Mouse (Mus musculus) bone marrow macrophage, adult 2 months (primary cell): ENCODE measurements around the gene Vmn1r55. TPM values are rescaled to one million over a fixed set of nuclear protein-coding genes. Genes with fewer than 3 reads are reported as not detected.

Source experiments
- H3K27ac ChIP-seq: 2 replicates; pipeline ENCODE4 v1.5.1; 2012; ENCODE audit warnings: low read depth, low read length; ENCODE audit not compliant: insufficient read depth
- H3K4me1 ChIP-seq: 2 replicates; pipeline ENCODE4 v1.6.1; 2012; ENCODE audit warnings: low read length; ENCODE audit not compliant: control insufficient read depth, insufficient read depth
- H3K4me3 ChIP-seq: 2 replicates; pipeline ENCODE4 v1.5.1; 2012; ENCODE audit warnings: mild to moderate bottlenecking, low read length, moderate library complexity; ENCODE audit not compliant: insufficient read depth
- CTCF ChIP-seq: IDR thresholded peaks from 2 replicates; pipeline ENCODE4 v1.5.1; 2012; ENCODE audit warnings: low read depth, mild to moderate bottlenecking, low read length, moderate library complexity
- POLR2A ChIP-seq: IDR thresholded peaks from 2 replicates; pipeline ENCODE4 v1.6.1; 2012; ENCODE audit warnings: mild to moderate bottlenecking, low read depth, low read length, borderline replicate concordance
- polyA plus RNA-seq: library from polyadenylated mRNA; stranded (reverse); fragments of >200 nt; gene quantifications from 2 replicates; pipeline ENCODE4 v1.2.4, GENCODE M21; 2012; ENCODE audit not compliant: missing spikeins, insufficient read depth, insufficient read length

The Vmn1r55 gene
- polyA plus RNA-seq, 1 experiment = not detected

GRCm38 (mm10) chr7:5081939-5082338, 67.5 kb downstream of the Vmn1r55 start:
- Histone ChIP-seq H3K4me1 (peaks cover 34% of the 10 kb centered on the region), H3K4me3 (peak overlapping the region; percentile 67), H3K27ac (peak overlapping the region; percentile 9)
- TF ChIP-seq CTCF (no peak), POLR2A (no peak)

GRCm38 (mm10) chr7:5081241-5081640, 68.2 kb downstream of the Vmn1r55 start:
- Histone ChIP-seq H3K27ac (peak overlapping the region; percentile 20; the same call in 1 of the 2 replicates), H3K4me3 (peak overlapping the region; percentile 67), H3K4me1 (peaks cover 37% of the 10 kb centered on the region)
- no peak for TF ChIP-seq CTCF
- no peak for TF ChIP-seq POLR2A

- Histone ChIP-seq H3K27ac (peak overlapping the region; percentile 79), H3K4me1 (peaks cover 39% of the 10 kb centered on the region), H3K4me3 (peak overlapping the region; percentile 67)
- no peak for TF ChIP-seq POLR2A
- TF ChIP-seq CTCF = no peak
Observed at GRCm38 (mm10) chr7:5080815-5081214, 68.7 kb downstream of the Vmn1r55 start.

GRCm38 (mm10) chr7:5080010-5080751, 69.3 kb downstream of the Vmn1r55 start, which contains the start of gene Epn1:
Epn1 (plus strand) TSS chr7:5080235.
- Histone ChIP-seq H3K4me1 (peaks cover 42% of the 10 kb centered on the region), H3K4me3 (peak within 1 kb of the TSS; percentile 67), H3K27ac (peak within 1 kb of the TSS; percentile 79)
- TF ChIP-seq CTCF (no peak), POLR2A (no peak)

- Histone ChIP-seq H3K4me1 (peaks cover 36% of the 10 kb centered on the region), H3K4me3 (peak overlapping the region; percentile 45), H3K27ac (peak overlapping the region; percentile 64)
Observed at GRCm38 (mm10) chr7:5079365-5080009, 70.0 kb downstream of the Vmn1r55 start.

Other genes starting within 250 kb of the Vmn1r55 start
- not detected in 2 replicates for gene Gm36210, start 243.2 kb downstream of the Vmn1r55 start, polyA plus RNA-seq
- 7.1 and 8.7 TPM in 2 replicates for gene Zfp628, start 234.5 kb downstream of the Vmn1r55 start, polyA plus RNA-seq
- 0.78 and 1.6 TPM in 2 replicates for gene Nat14, start 227.6 kb downstream of the Vmn1r55 start, polyA plus RNA-seq
- 0.24 TPM in 1 of 2 replicates, not detected in the other for gene Ssc5d, start 223.9 kb downstream of the Vmn1r55 start, polyA plus RNA-seq
- 0.58 TPM in 1 of 2 replicates, not detected in the other for gene Sbk2, start 185.3 kb downstream of the Vmn1r55 start, polyA plus RNA-seq
- not detected in 2 replicates for gene Sbk3, start 178.5 kb downstream of the Vmn1r55 start, polyA plus RNA-seq
- 33.6 and 34.6 TPM in 2 replicates for gene Zfp579, start 153.5 kb downstream of the Vmn1r55 start, polyA plus RNA-seq
- 32.9 and 36.4 TPM in 2 replicates for gene Zfp524, start 135.3 kb downstream of the Vmn1r55 start, polyA plus RNA-seq
- 20.5 and 23.6 TPM in 2 replicates for gene Fiz1, start 135.0 kb downstream of the Vmn1r55 start, polyA plus RNA-seq
- not detected in 2 replicates for gene Gm44973, start 134.2 kb downstream of the Vmn1r55 start, polyA plus RNA-seq
- 19.8 and 30.1 TPM in 2 replicates for gene Zfp865, start 129.3 kb downstream of the Vmn1r55 start, polyA plus RNA-seq
- 0.43 and 0.61 TPM in 2 replicates for gene Ccdc106, start 129.1 kb downstream of the Vmn1r55 start, polyA plus RNA-seq
- gene 4632433K11Rik, start 115.6 kb downstream of the Vmn1r55 start, polyA plus RNA-seq = not detected in 2 replicates
- 2.6 and 3.8 TPM in 2 replicates for gene Zfp784, start 111.2 kb downstream of the Vmn1r55 start, polyA plus RNA-seq
- gene Zfp580, start 98.1 kb downstream of the Vmn1r55 start, polyA plus RNA-seq = 6.1 and 7.7 TPM in 2 replicates
- gene U2af2, start 87.5 kb downstream of the Vmn1r55 start, polyA plus RNA-seq = 151 and 160 TPM in 2 replicates
- 198 and 202 TPM in 2 replicates for gene Epn1, start 69.4 kb downstream of the Vmn1r55 start, polyA plus RNA-seq
- not detected in 2 replicates for gene Rfpl4, start 32.7 kb downstream of the Vmn1r55 start, polyA plus RNA-seq
- 1.1 TPM in 1 of 2 replicates, not detected in the other for gene Rasl2-9, start 23.7 kb downstream of the Vmn1r55 start, polyA plus RNA-seq
- gene Vmn1r56, start 47.1 kb upstream of the Vmn1r55 start, polyA plus RNA-seq = not detected in 2 replicates
- not detected in 2 replicates for gene Vmn1r57, start 68.8 kb upstream of the Vmn1r55 start, polyA plus RNA-seq
- not detected in 2 replicates for gene Gm5065, start 200.9 kb upstream of the Vmn1r55 start, polyA plus RNA-seq
- gene Nlrp2, start 201.4 kb upstream of the Vmn1r55 start, polyA plus RNA-seq = not detected in 2 replicates